Mouse (Mus musculus) heart, postnatal 14 days (tissue): ENCODE measurements around the gene Zfp652. TPM values are rescaled to one million over a fixed set of nuclear protein-coding genes. Genes with fewer than 3 reads are reported as not detected.
A peak's percentile ranks its signal among the peaks of the same experiment; 100 is the strongest.
"Not testable (repeated sequence)": the region's sequence is repeated elsewhere in the genome, so short reads cannot be mapped to it uniquely, and the experiment has no call there.

Source experiments
- DNase-seq, 2 experiments: peaks; one replicate each; pipeline ENCODE4 v3.0.0; 2021 to 2022
- intact Hi-C: fragments of 180-260 bp; cut with DNase I; formaldehyde crosslinking; loops from one replicate; pipeline ENCODE4 v1.15.1; 2025
- total RNA-seq, 2 experiments: library from RNA; stranded (reverse); gene quantifications; 2 replicates each; pipeline ENCODE4 v1.2.3; 2021

Gene Zfp652
- total RNA-seq, 2 experiments from 2014 or later, result 45.9 to 46.5 TPM

GRCm38 (mm10) chr11:95755137-95755536, 42.7 kb downstream of the Zfp652 start:
- intact Hi-C loops, DNase-seq: not testable (repeated sequence)

- intact Hi-C loops, result no loop called here
- DNase-seq, result no peak
These were observed 48.0 kb downstream of the Zfp652 start for GRCm38 (mm10) chr11:95760521-95760920.

GRCm38 (mm10) chr11:95762996-95763395, 50.5 kb downstream of the Zfp652 start:
- no peak for DNase-seq
- intact Hi-C loops, result no loop called here

- intact Hi-C loops, result no loop called here
These were observed 52.3 kb downstream of the Zfp652 start for GRCm38 (mm10) chr11:95764806-95765205.

GRCm38 (mm10) chr11:95765334-95765733, 52.9 kb downstream of the Zfp652 start:
- DNase-seq, result no peak
- intact Hi-C loops, result no loop called here

More at GRCm38 (mm10) chr11:95764806-95765205, 52.3 kb downstream of the Zfp652 start:
- no peak for DNase-seq

- DNase-seq, result no peak
- intact Hi-C loops, result no loop called here
These were observed 55.8 kb downstream of the Zfp652 start for GRCm38 (mm10) chr11:95768244-95768643.

GRCm38 (mm10) chr11:95769208-95769607, 56.7 kb downstream of the Zfp652 start:
- intact Hi-C loops, result no loop called here
- DNase-seq, result no peak

- intact Hi-C loops, result loop anchor here (5.0 kb wide), 1 partner anchor 81 kb away; no protein-coding TSS in a partner anchor
- peak in 1 of 2 experiments; percentile 55 for DNase-seq
These were observed 58.4 kb downstream of the Zfp652 start for GRCm38 (mm10) chr11:95770720-95771364.

- intact Hi-C loops, result loop anchor here (2.0 to 5.0 kb wide), 2 partner anchors 53 to 81 kb away; partner anchors contain the start of gene Phospho1
- no peak for DNase-seq
These were observed 59.2 kb downstream of the Zfp652 start for GRCm38 (mm10) chr11:95771665-95772064.

GRCm38 (mm10) chr11:95773264-95773663, 60.8 kb downstream of the Zfp652 start:
- no peak for DNase-seq
- intact Hi-C loops, result loop anchor here (2.0 to 5.0 kb wide), 2 partner anchors 52 to 79 kb away; partner anchors contain the start of gene Phospho1

GRCm38 (mm10) chr11:95777323-95778297, 65.1 kb downstream of the Zfp652 start:
- peak; percentile 51 to 60 for DNase-seq
- intact Hi-C loops, result no loop called here

GRCm38 (mm10) chr11:95778831-95779251, 66.4 kb downstream of the Zfp652 start:
- intact Hi-C loops, result no loop called here
- DNase-seq, result peak in 1 of 2 experiments; percentile 37

- intact Hi-C loops, result no loop called here
- DNase-seq, result no peak
These were observed 66.9 kb downstream of the Zfp652 start for GRCm38 (mm10) chr11:95779366-95779765.

GRCm38 (mm10) chr11:95780480-95780879, 68.0 kb downstream of the Zfp652 start:
- DNase-seq, result no peak
- intact Hi-C loops, result no loop called here

GRCm38 (mm10) chr11:95781557-95781956, 69.1 kb downstream of the Zfp652 start:
- DNase-seq, result no peak

GRCm38 (mm10) chr11:95783457-95783856, 71.0 kb downstream of the Zfp652 start:
- intact Hi-C loops, result no loop called here
- no peak for DNase-seq

More at GRCm38 (mm10) chr11:95781557-95781956, 69.1 kb downstream of the Zfp652 start:
- intact Hi-C loops, result no loop called here

- intact Hi-C loops, result no loop called here
- DNase-seq, result no peak
These were observed 71.5 kb downstream of the Zfp652 start for GRCm38 (mm10) chr11:95783958-95784357.

- DNase-seq, result no peak
- intact Hi-C loops, result no loop called here
These were observed 73.2 kb downstream of the Zfp652 start for GRCm38 (mm10) chr11:95785675-95786074.

- no peak for DNase-seq
- intact Hi-C loops, result no loop called here
These were observed 74.0 kb downstream of the Zfp652 start for GRCm38 (mm10) chr11:95786511-95786910.

- DNase-seq, result no peak
- intact Hi-C loops, result no loop called here
These were observed 77.0 kb downstream of the Zfp652 start for GRCm38 (mm10) chr11:95789451-95789891.

GRCm38 (mm10) chr11:95791787-95792186, 79.3 kb downstream of the Zfp652 start:
- intact Hi-C loops, result no loop called here
- DNase-seq, result no peak
